Mouse (Mus musculus): ENCODE results near the gene Iqca. TPM values are rescaled to one million over a fixed set of nuclear protein-coding genes. Genes with fewer than 3 reads are reported as not detected.

Gene Iqca
- total RNA-seq, 2 experiments from 2014 or later: 0.70 to 0.86 TPM

DNA sequence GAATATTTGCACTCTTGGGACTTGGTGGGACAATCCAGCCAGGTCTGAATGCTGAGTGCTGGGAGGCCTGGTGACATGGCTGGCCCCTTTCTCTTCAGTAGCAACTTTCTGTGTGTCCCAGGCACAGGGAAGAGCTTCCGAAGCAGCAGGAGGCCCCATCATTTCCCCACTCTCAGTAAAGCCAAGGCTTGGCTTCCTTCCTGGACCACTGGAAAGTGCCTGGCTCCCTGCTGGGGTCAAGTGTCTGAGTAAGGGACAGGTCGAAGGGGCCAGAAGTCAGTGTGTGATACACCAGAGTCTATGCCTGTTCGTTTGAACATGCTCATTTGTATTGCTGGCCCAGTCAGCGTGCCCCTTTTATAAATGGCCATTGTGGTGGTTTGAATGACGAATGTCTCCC, 152.2 kb downstream of the Iqca start:
- intact Hi-C loops (cut with DNase I): no loop called here
- no peak for DNase-seq (ENCODE audit: low spot score in 2 of 2)

DNA sequence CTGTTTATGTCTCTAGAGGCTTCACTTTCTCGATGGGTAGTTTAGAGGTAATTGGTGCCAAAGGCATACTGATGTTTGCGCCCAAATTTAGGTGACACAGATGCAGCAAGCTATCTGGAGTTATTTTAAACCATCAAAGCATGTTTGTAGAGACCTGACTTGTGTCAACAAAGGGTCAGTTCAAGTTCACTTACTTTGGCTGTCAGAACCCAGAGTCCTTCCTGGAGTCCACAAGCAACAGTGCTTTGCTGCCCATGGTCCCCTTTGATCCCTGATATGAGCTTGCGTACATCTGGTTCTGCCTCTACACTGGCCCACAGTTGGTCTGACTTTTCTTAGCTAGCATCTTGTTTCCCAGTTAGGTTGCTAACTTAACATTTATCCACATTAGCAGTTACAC, 153.3 kb downstream of the Iqca start:
- no peak for DNase-seq (ENCODE audit: low spot score in 2 of 2)
- intact Hi-C loops (cut with DNase I): no loop called here

DNA sequence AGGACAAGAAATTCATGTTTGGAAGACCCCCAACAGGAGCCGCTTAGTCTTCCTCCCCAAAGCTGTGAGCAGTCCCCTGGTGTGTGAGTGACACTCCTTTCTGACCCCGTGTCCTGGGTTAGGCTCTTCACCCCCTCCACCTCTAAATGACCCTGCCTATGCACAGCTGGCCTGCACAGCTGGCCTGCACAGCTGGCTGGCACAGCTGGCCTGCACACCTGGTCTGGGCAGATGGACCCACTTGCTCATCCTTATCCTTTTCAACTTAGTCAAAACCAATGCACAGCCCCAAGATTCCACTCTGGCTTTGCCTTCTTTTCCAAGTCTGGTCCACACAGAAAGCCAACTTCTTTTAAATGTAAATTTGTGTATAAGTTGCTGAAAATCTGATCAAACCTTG, 154.5 kb downstream of the Iqca start:
- intact Hi-C loops (cut with DNase I): no loop called here
- no peak for DNase-seq (ENCODE audit: low spot score in 2 of 2)

DNA sequence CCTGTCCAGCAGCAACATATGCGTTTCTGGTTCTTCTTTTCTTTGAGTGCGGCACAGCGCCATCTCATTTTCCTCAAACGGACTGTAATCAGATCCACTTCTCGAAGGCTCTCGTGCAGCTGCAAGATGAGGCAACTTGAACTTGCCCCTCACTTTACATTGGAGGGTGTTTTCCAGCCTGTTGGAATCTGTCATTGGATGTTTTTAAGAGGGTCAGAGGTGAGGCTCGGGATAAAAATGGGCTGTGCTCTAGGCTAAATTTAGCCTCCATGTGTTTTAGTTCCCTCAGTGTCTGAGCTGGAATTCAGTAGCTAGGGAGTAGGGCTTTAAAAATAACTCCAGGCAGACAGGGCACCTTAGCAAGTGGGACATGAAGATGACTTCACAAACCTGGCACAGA, 155.1 kb downstream of the Iqca start:
- peak in 1 of 2 experiments; percentile 49 for DNase-seq (ENCODE audit: low spot score in 2 of 2)
- intact Hi-C loops (cut with DNase I): no loop called here

GRCm38 (mm10) chr1:89992256-89992655, 160.9 kb downstream of the Iqca start:
- no peak for DNase-seq (ENCODE audit: low spot score in 2 of 2)
- intact Hi-C loops (cut with DNase I): no loop called here

Other genes starting within 250 kb of the Iqca start
- gene Gbx2, start 222.2 kb downstream of the Iqca start, total RNA-seq (2021): under 1 TPM in 1 of 2 experiments, not detected in 1; 0.74 TPM
- gene Asb18, start 138.7 kb downstream of the Iqca start, total RNA-seq (2021): 1 to 10 TPM; 1.5 to 2.1 TPM
- 10 to 100 TPM in 1 of 2 experiments, 1 to 10 TPM in 1; 7.2 to 10.5 TPM for gene Ackr3, start 50.6 kb upstream of the Iqca start, total RNA-seq (2021)